ENCODE assay signal across 8 mouse cellular contexts in the genomic region with DNA sequence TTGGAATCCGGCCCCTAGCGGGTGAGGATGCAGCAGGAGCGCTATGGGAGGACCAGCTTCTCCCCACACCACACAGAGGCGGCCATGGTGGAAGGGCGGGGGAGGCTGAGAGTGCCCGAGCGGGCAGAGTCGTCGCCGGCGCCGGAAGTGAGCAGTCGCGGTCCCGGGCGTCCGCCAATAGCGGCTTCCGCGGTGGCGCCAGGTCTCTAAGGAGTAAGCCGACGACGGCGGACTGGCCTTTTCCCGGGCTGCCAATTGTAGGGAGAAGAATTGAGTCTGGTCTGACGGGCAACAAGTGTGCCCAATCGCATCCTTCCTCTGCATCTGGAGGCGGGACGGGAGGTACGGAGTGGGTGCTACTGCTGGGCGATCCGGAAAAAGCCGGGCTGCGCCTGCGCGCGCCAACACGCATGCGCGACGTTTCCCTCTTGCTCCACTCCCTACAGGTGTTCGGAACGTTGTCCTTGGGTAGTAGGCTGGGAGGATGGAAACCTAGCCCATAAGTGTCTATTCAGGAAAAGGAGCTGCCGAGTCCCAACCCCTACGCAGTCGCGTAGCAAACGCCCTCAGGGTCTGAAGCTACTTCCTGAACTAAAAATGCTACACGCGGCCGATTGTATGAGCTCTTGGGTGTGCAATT. TPM values are rescaled to one million over a fixed set of nuclear protein-coding genes. Genes with fewer than 3 reads are reported as not detected.
DNase-seq lines count a peak whose midpoint lies in the region; ATAC-seq and TF ChIP-seq lines count a peak whose summit lies in the region.

A gene (minus strand): TSS at position 242 of the 640 bp plus-strand sequence.

- no peaks in the 10 kb centered on the region for H3K27me3 ChIP-seq in kidney, embryonic 14.5 days (ENCODE audit: control insufficient read depth, insufficient read depth, low read length)
- H3K27me3 ChIP-seq in limb, embryonic 15.5 days: no peaks in the 10 kb centered on the region

- peak within 1 kb of the TSS; percentile 96 for H3K4me2 ChIP-seq in kidney, embryonic 14.5 days (replicated peaks; ENCODE audit: low read depth, low read length)
- peak within 1 kb of the TSS; percentile 88 for H3K4me2 ChIP-seq in limb, embryonic 15.5 days

- DNase-seq in A20 (ENCODE audit: low read depth, low spot score): peak; percentile 99
- DNase-seq in heart, adult 9 months (ENCODE audit: low spot score in 2 of 2): peak; percentile 100
- peak; percentile 97 for DNase-seq in monocyte, adult 2 months (ENCODE audit: low read depth in 1 of 2, low spot score in 2 of 2)
- peak; percentile 100 for DNase-seq in spleen, postnatal 36 days (ENCODE audit: low spot score in 2 of 2)

- no peak for TF ChIP-seq CTCF in bone marrow macrophage, adult 2 months (IDR thresholded peaks at IDR 0.05; ENCODE audit: low read depth, low read length)
- TF ChIP-seq CTCF in embryonic fibroblast, embryonic 13.5 days (IDR thresholded peaks at IDR 0.05; ENCODE audit: borderline replicate concordance, insufficient read depth, low read length): no peak

- TF ChIP-seq POLR2A in bone marrow macrophage, adult 2 months (IDR thresholded peaks at IDR 0.05; ENCODE audit: borderline replicate concordance, low read depth, low read length): peak; percentile 66; the same call in 1 of the 2 replicates
- TF ChIP-seq POLR2A in embryonic fibroblast, embryonic 13.5 days (IDR thresholded peaks at IDR 0.05; ENCODE audit: low read depth, low read length): peak; percentile 93

- H3K9me3 ChIP-seq in kidney, embryonic 14.5 days (ENCODE audit: control insufficient read depth, low read length): no peaks in the 10 kb centered on the region
- H3K9me3 ChIP-seq in limb, embryonic 15.5 days: no peaks in the 10 kb centered on the region

- peak within 1 kb of the TSS; percentile 72 for H3K4me3 ChIP-seq in bone marrow macrophage, adult 2 months (ENCODE audit: insufficient read depth, low read length)
- H3K4me3 ChIP-seq in embryonic fibroblast, embryonic 13.5 days (ENCODE audit: insufficient read depth, low read length): peak within 1 kb of the TSS; percentile 78
- peak within 1 kb of the TSS; percentile 74 for H3K4me3 ChIP-seq in kidney, embryonic 14.5 days (ENCODE audit: low read length)
- H3K4me3 ChIP-seq in limb, embryonic 15.5 days: peak within 1 kb of the TSS; percentile 72

- no peaks in the 10 kb centered on the region for H3K36me3 ChIP-seq in kidney, embryonic 14.5 days (ENCODE audit: control insufficient read depth, insufficient read depth, low read length)
- H3K36me3 ChIP-seq in limb, embryonic 15.5 days: no peaks in the 10 kb centered on the region

- H3K4me1 ChIP-seq in bone marrow macrophage, adult 2 months (ENCODE audit: control insufficient read depth, insufficient read depth, low read length): peaks cover 31% of the 10 kb centered on the region
- peaks cover 9% of the 10 kb centered on the region for H3K4me1 ChIP-seq in embryonic fibroblast, embryonic 13.5 days (ENCODE audit: control insufficient read depth, insufficient read depth, low read length)
- peaks cover 18% of the 10 kb centered on the region for H3K4me1 ChIP-seq in kidney, embryonic 14.5 days (ENCODE audit: control insufficient read depth, insufficient read depth, low read length)
- peaks cover 20% of the 10 kb centered on the region for H3K4me1 ChIP-seq in limb, embryonic 15.5 days

- H3K9ac ChIP-seq in kidney, embryonic 14.5 days (ENCODE audit: low read depth, low read length): peak within 1 kb of the TSS; percentile 91
- H3K9ac ChIP-seq in limb, embryonic 15.5 days: peak within 1 kb of the TSS; percentile 87

- peak; percentile 100 for ATAC-seq in kidney, embryonic 14.5 days (ENCODE audit: low FRiP score, low TSS enrichment)
- peak; percentile 100 for ATAC-seq in limb, embryonic 15.5 days (ENCODE audit: insufficient number of reproducible peaks, low FRiP score, low TSS enrichment, low read depth)

- H3K27ac ChIP-seq in bone marrow macrophage, adult 2 months (ENCODE audit: insufficient read depth, low read depth, low read length): peak within 1 kb of the TSS; percentile 90
- peak within 1 kb of the TSS; percentile 87 for H3K27ac ChIP-seq in embryonic fibroblast, embryonic 13.5 days (ENCODE audit: insufficient read depth, low read length)
- H3K27ac ChIP-seq in kidney, embryonic 14.5 days (ENCODE audit: low read depth, low read length): peak within 1 kb of the TSS; percentile 98
- peak within 1 kb of the TSS; percentile 97 for H3K27ac ChIP-seq in limb, embryonic 15.5 days

- under 1% methylated on average over 52 of the region's 52 CpGs for whole genome bisulfite sequencing in kidney, embryonic 14.5 days
- under 1% methylated on average over 52 of the region's 52 CpGs for WGBS in limb, embryonic 15.5 days

RNA-seq across cellular contexts. Expression of the gene that starts here (rescaled TPM):
- polyA plus RNA-seq in bone marrow macrophage, adult 2 months (2012; ENCODE audit: insufficient read depth, insufficient read length, missing spikeins): 18.9 and 20.4 TPM in 2 replicates
- 39.5 and 40.0 TPM in 2 replicates for polyA plus RNA-seq in embryonic fibroblast, embryonic 13.5 days (2011; ENCODE audit: insufficient read length, low read depth, missing spikeins)
- polyA plus RNA-seq in kidney, embryonic 14.5 days (2014; fragmentation: Nextera tagmentation; extraction: Ambion mirVana): 24.0 and 39.2 TPM in 2 replicates
- polyA plus RNA-seq in limb, embryonic 15.5 days (2015; fragmentation: Nextera tagmentation; extraction: Ambion mirVana): 25.6 and 28.0 TPM in 2 replicates

Comparison
In these comparisons a context has a peak if more than half of its experiments do, and no peak if none do; other contexts are left out.
1. Peak in every context shown above with its lines: DNase-seq, ATAC-seq, H3K4me3 ChIP-seq and H3K27ac ChIP-seq.